Mouse (Mus musculus) right cerebral cortex, postnatal 25 days (tissue): ENCODE results near the gene Sgip1.

Experiments used
- DNase-seq: peaks from one replicate; pipeline ENCODE4 v3.0.0; 2022

The Sgip1 gene

DNA sequence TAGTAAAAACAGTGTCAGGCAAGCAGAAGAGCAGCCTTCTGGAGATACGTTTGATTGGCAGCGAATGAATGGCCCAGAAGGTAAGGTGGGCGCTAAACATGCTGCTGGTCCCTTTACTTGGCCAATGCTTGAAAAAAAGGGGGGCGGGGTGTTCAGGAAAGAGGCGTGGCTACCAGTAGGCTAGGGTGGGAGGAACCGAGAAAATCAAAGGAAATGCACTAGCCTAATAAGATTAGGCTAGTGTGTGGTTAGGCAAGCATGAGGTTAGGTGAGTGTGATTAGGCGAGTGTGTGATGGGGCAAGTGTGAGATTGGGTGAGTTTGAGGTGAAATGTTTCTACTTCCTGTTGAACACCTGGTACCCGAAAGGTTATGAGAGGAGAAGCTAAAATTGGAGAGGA, at the start of gene Sgip1:
Sgip1 (plus strand) TSS at position 11 of the 400 bp plus-strand sequence.
- DNase-seq, result no peak

DNA sequence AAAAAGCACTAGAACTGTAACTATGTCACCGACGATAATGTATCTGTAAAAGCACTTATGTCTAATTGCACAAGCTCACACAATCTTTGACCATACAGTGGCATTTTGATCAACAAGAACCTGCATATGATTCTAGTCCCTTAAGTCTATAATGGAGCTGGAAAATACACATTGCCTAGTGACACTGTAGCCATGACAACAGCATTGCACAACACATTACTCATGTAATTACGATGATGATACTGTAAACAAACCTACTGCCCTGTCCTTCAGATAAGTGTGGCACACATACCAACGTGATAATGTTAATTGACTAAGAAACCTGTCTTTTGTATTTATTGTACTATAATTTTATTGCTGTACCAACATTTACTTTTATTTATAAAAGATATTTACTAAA, 49.7 kb upstream of the Sgip1 start:
- DNase-seq, result no peak

DNA sequence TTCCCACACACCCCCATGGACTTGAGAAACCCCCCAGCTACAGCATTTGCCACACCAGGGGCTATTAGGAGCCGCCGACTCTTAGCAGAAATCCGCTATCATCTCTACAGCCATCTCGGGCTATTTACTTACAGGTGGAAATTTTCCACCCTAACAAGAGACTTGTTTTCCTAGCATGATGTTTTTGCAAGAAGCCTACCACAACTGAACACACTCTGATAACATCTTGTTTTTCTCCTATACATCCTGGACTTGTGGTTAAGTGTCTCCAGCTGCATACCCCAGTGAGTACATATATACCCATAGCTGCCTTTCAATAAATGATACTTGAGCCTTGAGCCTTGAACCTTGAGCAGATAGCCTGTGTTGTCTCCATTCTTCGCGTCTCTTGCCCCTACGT, 43.1 kb upstream of the Sgip1 start:
- DNase-seq, result no peak

DNA sequence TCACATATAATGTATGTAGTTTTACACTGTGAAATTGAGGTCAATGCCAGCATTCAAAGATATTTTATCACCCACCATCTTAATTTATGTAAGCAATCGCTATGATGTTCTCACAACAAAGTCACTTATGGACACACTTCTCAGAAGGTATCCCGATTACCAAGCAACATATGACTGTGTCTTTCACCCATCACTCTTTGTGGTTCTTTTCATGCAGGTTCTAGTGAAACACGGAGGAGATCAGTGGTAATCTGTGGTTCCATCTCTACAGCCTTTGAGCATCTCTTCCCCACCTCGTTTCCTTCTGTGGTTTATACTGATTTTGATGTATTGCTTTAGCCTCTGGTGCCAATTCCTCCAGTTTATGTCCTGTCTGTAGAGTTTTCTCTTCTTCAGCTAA, 29.4 kb upstream of the Sgip1 start:
- DNase-seq, result no peak

DNA sequence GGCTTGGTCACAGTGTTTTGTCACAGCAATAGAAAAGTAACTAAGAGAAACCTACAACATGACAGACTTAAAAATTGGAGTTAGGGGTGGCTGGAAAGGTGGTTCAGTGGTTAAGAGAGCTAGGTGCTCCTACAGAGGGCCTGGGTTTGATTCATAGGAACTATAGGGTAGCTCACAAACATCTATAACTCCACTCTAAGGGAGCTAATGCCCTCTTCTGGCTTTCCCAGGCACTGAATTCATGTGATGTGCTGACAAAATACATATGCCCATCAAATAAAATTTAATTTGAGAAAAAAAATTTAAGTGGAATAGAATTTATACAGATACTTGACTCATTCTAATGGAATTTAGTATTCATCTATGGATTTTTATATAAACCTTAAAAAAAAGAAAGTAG, 25.6 kb upstream of the Sgip1 start:
- no peak for DNase-seq

DNA sequence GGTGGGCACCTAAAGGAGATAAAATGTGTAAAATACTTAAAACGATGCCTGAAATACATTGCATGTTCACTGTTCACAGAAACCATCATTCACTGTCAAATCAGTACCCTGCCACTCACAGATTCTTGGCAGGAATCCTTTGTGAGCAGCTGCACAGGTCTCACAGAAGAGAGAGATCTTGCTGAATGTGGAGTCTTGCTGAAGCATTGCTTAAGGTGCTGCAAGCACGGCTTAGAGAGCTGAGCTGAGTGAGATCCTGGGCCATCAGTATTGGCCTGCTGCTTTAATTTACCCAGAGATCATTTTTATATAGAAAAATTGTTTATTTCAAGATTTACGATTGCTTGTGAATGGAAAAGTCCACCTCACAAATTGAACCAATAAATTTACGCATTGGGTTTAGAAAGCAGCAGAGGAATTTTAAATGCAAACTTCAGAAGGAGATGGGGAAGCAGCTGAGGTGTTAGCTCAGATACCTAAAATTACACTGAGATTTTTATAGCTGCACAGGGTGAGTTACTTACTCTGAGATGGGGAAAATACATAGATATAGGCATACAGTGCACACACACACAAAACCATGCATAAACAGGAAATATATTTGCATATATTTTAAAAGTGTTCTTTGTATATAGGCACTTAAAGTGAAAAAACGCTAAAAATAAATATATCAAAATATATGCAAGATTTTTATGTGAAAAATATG, 23.8 kb upstream of the Sgip1 start:
- DNase-seq, result no peak

DNA sequence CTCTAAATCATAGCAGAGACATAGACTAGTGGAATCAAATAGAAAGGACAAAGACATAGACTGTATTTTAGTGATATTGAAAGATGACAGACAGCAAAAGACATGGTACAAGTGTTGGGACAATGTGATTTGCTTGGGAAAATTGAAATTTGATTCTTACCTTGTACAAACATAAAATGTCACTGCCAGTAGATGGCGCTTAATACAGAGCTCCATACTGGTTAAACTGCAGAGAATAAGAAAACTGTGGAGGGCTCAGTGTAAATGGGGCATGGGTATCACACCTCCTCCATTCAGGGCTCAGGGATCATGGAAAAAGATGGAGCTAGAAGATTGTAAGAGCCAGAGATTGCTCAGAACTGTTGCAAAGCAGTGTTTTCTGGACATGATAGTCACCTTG, 21.6 kb upstream of the Sgip1 start:
- DNase-seq, result no peak

DNA sequence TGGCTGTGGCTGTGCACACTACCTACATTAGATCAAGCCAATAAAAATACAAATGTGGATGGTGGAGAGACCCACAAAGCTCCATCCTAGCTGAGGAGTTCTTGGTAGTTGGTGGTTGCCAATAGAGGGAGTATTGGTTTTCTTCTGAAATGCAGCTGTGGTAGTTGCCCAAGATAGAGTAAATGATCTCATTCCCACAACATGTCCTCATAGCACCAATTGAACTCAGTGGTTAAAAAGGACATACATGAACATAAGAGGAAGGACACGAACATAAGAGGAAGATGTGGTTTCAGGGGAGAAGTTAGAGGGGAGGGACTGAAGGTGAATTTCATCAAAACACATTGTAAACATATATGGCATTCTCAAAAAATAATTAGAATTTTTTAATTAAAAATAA, 21.1 kb upstream of the Sgip1 start:
- no peak for DNase-seq

DNA sequence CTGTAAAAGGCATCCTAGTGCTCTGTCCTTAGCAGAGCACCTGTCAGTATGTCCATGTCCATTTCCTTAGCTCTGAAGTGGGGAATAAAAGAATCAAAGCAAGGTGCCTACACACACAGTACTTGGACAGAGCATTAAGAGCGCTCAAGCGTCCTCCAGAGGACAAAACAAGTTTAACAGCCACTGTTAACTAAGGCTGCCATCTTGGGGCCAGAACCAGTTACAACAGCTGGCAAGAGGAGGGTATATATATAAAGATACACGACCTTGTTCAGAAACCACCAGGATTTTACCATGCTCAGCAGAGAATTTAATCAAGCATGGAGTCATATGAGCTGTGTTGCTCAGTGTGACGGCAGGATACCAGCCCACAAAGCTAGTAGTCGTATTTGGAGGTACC, 16.7 kb upstream of the Sgip1 start:
- no peak for DNase-seq

DNA sequence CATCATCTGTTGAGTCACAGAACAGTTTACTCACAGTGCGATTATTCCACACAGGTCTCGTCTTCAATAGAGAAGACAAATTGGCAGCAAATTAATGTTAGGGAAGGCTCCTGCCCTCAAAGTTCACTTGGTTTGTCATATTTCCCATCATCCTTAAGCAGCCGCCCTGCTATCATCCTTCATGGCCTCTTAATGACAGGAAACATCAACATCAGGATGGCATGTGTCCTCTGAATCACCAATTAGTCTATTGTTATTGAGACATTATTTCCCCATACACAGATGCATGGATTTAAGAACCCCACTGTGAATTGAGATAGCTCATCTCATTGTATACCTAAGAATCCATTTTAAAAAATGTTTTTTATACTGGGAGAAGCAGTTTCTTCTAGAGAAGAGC, 10.1 kb upstream of the Sgip1 start:
- no peak for DNase-seq

DNA sequence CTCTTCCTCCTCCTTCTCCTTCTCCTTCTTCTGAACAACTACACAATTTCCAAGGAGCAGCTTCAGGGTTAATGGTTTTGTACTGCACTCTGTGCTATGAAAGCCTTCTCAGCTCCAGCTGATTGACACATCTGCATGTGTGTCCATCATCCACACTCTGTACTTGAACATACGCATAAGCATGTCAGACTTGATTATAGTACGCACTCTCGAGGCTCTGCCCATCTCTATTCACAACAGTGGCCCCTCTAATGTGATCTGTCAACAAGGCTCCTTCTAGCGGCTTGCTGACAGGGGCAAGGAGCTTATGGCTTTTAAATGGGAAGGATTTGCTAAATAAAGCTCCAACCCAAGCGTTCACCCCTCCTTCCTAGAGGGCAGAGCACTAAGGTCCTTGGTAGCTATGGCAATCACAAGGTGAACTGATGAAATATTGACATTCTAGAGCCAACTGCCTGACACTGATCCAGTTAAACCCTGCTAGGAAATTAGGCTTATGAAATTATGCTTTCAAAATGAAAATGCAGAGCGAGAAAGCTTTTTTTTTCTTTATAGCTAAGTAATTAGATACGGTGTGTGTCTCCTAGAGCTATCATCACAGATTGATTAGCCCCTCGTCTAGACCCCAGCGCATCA, 7.0 kb upstream of the Sgip1 start:
- DNase-seq, result no peak

DNA sequence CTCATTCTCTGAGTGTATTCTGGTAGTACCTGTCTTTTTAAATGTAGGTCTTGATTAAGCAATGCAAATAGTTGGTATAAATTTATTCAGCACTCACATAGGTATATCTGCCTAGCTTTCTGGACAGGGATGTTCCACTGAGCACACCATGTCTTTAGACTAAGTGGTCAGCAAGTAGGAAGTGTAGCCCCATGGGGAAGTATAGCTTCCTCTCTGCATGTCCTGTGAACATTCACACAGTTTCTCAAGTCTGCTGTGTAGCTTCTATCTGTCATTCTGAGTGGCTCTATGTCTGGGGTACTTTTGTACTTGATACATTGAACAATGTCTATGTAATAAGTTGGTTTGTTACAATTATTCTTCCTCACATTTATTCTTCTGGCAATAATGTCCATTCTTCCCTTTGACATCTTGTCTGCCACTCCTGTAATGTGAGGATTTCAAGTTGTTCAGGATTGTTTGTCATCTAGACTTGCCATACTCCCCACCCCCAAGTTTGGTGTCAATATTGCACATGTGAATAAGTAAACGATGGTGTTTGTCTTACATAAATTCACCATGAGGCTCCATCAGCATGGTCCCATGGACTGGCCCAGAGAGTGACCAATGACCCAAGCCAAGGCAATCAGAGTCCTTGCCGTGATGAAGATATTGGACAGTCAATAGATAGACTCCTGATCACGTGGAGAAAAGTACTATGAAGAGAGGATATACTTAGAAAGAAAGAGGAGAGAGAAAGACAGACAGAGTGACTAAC, 12.4 kb downstream of the Sgip1 start:
- DNase-seq, result no peak

DNA sequence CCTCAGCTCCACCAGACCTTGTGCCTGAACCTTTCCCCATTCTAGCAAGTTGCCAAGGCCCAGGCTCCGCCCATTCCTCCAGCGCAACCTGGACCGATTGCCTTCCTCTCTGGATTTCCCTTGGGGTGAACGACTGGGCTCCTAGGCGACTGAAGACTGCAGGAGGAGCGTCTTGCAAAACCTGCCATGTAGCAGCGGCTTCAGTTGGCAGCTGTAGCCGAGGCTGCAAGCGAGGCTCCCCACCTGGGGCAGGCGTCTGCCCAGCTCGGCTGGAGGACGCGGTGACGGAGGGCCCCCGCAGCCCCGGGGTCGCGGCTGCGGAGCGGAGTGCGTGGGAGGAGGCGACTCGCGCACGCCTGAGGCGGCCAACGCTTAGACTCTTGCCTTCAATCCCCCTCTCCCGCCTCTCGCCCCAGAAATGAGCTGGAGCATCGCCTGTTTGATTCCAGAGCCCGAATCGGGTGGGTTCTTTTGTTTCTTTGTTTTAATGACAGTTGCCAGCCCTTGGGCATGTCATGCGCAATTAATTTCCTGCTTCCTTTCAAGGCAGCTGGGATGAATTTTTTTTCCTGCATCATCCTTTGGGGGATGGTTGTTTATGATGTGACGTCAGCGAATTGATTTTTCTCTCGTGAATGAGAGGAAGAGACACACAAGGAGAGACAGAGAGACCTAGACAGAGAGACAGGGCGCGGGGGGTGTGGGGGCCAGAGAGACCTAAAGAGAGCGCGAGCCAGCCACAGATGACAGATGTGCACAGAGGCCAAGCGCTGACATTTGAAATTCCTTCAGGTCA, 18.2 kb downstream of the Sgip1 start:
- peak; percentile 73 for DNase-seq

DNA sequence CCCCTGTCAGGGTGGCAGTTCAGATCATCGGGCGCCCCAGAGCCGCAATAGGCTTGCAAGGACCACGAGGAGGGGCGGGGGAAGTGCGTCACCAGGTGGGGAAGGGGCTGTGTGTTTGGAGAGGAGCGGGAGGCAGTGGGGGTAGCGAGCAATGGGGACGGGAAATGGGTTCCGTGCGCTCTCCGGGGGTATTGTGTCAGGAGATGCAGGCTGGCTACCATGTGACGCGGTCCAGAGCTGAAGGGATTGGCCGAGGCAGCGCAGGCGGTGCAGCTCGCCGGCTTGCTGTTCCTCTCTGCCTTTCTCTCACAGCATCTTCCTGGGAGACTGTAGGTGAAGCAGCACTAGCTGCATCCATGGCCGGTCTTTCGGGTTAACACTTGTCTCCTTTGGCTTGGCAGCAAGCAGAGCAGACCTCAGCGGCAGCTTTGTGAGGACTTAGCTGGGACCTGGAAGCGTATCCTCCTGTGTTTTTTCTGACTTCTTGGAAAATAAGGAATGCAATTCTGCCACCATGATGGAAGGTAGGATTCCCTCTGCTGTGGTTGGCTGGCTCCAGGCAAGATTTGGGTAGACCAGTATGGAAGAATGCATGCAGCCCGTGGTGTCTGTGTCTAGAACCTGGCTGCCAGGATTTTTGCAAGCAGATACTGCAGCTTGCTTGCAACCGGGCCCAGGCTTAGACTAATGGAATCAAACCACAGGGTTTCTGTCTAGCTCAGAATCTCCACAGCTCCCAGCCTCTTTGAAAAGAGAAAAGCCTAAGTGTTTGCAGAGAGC, 19.1 kb downstream of the Sgip1 start:
- peak; percentile 92 for DNase-seq

DNA sequence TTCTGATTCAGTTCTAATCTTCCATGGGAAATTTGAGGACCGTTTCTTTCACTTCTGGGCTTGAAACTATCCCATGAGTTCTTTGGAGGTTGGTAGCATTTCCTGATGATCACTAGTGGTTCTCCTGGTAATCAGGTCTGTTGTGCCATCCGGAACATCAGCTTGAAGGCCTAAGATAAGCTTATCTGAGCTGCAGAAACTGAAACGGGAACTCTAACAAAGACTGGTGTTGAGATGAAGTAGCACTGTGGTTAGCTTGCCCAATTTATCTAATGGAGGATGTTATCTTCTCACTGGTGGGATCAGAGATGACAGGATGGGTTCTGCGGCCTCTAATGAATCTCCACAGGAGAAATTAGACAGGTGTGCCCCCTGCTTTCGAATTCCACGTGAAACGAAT, 21.0 kb downstream of the Sgip1 start:
- DNase-seq, result no peak

DNA sequence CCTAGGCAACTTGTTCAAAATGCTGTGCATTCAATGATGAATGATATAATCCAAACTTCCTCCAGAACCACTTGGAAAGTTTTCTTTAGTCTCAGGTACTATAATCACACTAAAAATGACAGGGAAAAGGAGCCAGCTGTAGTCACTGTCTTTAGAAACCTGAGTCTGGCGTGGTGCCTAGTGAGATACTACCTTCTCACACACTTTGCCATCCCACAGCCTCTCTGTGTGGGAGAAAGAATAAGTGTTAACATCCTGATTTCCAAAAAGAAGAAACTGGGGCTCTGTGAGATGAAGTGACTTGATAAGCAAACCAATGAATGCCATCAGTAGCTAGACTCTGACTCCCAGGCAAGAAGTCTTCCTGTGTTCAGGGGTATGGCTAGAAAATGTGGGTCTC, 28.0 kb downstream of the Sgip1 start:
- no peak for DNase-seq

DNA sequence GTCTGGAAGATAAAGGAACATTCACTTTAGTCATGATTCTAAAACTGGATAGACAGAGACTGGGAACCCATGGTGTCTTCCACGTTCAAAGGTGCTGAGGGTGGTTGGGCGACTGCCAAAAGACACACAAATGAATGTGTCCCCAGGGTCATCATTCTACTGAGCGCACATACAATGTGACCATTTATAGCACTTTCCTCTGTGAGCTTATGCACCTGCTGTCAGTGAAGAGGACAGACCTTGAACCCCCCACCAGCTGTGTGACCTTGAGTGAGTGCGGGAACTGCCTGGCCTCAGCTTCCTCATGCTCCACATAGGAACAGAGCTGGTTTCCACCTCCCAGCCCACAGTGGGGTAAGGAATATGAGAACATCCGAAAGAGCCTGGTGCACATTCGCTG, 28.8 kb downstream of the Sgip1 start:
- no peak for DNase-seq

DNA sequence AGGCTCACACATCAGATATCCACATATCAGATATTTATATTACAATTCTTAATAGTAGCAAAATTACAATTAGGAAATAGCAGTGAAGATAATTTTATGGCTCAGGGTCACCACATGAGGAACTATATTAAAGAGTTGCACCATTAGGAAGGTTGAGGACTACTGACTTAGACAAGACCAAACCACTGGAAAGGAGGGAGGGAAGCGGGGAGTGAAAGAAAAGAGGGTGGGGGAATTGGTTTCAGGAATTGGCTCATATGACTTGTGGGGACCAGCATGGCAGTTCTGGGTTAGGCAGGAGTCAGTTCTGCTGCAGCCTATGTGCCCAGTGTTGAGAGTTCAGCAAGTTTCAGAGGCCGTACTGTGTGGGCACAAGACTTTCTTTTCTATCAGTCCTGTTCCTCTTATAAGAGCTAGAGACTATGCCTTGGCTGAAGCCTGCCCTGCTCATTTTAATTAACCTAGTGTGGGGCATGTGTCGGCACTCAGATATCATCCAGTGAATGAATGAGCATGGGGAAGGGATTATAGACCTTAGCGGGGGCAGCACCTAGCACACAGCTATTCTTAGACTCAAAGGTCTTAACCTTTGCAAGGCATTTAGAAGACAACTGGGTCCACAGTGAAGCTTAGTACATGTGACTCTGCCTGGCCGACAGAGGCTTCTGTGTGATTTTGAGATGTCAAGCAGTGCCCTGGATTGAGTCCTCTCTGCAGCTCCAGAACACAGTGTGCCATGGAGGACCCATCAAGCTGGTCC, 30.7 kb downstream of the Sgip1 start:
- no peak for DNase-seq

DNA sequence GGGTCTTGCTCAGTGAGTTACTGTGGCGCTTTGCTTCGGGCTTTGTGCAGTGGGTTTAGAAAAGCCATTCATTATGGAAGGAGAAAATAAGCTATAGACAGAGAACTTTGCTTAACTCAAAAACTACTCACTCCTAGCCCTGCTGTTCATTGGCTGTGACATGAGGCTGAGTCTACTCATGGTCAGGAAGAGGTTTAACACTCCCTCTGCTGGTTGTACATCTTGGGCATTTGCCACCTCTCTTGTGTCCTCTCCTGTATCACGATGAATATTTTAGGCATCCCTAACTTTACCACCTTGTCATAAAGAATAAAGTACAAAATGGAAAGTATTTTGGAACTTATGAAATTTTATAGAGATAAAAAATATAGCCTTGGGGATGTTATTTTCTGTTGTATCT, 32.1 kb downstream of the Sgip1 start:
- DNase-seq, result no peak

DNA sequence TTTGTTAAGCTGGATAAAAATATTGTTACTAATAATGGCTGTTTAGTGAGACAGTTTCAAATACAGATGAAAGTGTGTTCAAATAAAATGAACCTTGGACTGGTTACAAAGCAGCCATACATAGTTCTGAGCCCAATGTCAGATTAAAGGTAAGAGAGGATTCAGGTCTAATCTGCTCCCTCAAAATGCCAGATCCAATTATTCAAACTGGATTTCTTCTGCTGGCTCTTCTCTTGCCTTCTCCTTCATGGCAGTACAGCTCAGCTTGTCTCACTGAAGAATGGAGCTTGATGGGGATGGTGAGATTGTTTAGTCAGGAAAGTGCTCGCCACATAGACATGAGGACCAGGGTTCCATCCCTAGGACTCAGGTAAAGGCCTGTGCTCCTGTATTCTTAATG, 32.7 kb downstream of the Sgip1 start:
- no peak for DNase-seq

DNA sequence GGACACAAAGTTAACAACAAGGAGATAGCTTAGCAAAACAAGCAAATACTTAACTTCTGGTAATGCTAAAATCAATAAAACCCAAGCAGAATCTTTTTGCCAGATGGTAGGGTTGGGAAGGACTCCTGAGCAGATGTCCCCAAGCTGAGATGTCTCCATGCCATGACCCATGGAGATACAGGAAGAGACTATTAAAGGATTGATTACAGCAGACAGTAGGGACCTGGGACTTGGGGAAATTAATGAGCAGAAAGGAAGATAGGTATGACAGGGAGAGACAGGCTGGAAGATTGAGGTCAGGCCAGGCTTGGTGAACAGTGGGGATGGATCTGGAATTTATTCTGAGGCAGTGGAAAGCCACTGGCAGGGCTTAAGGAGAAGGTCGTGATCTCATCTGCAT, 33.5 kb downstream of the Sgip1 start:
- no peak for DNase-seq
